Mouse (Mus musculus) stomach, postnatal 0 days (tissue): Measurements from ENCODE around the gene Mrps15.

Source experiments
- CTCF ChIP-seq: IDR thresholded peaks from 2 replicates; pipeline ENCODE4 v1.5.1; 2016; ENCODE audit warnings: antibody characterized with exemption, low read depth, mild to moderate bottlenecking, moderate library complexity
- EP300 ChIP-seq: optimal IDR thresholded peaks from 2 replicates; pipeline ENCODE3; 2016; ENCODE audit warnings: antibody characterized with exemption

DNA sequence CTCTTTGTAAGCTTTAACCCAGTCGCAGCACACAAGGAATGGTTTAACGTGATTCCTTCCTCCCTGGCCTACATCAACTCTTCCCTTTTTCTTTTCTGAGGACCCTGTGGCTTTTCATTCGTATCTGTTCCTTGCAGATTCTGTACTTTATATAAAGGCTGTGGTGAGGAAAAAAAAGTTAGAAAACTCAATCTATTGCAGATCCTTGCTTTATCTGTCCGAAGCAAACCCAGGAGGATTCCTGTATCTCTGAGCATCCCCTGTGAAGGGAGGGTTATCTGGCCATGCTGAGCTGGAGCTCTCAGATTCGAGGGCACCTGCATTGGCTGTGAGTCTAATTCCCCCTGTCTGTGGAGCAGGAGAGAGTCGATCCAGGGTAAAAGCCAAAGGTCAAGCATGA, 22.1 kb downstream of the Mrps15 start:
- TF ChIP-seq CTCF: no peak
- no peak for TF ChIP-seq EP300
